Mouse (Mus musculus): ENCODE data around the gene Zfp866. TPM values are rescaled to one million over a fixed set of nuclear protein-coding genes. Genes with fewer than 3 reads are reported as not detected.

Zfp866 gene
- polyA plus RNA-seq, 1 experiment = 0.07 TPM

- peaks cover 97% of the 10 kb centered on the region for H3K36me3 ChIP-seq (ENCODE audit: control insufficient read depth)
- TF ChIP-seq TAL1 (IDR thresholded peaks at IDR 0.05; ENCODE audit: low read length) = no peak
- no peak for TF ChIP-seq GATA1 (IDR thresholded peaks at IDR 0.05; ENCODE audit: low read length)
- no peaks in the 10 kb centered on the region for H3K9me3 ChIP-seq (ENCODE audit: control insufficient read depth, low read length)
- no peak overlapping the region for H3K4me3 ChIP-seq (replicated peaks)
- peaks cover 2% of the 10 kb centered on the region; the same call in 1 of the 2 replicates for H3K4me1 ChIP-seq (ENCODE audit: control insufficient read depth)
- no peaks in the 10 kb centered on the region for H3K27me3 ChIP-seq (ENCODE audit: control insufficient read depth)
Measured at GRCm38 (mm10) chr8:69802216-69802615, 11.2 kb upstream of the Zfp866 start.

- Histone ChIP-seq H3K36me3 (ENCODE audit: control insufficient read depth) (peaks cover 97% of the 10 kb centered on the region), H3K4me3 (replicated peaks) (no peak overlapping the region), H3K9me3 (ENCODE audit: control insufficient read depth, low read length) (no peaks in the 10 kb centered on the region), H3K4me1 (ENCODE audit: control insufficient read depth) (peaks cover 2% of the 10 kb centered on the region; the same call in 1 of the 2 replicates), H3K27me3 (ENCODE audit: control insufficient read depth) (no peaks in the 10 kb centered on the region)
- TF ChIP-seq GATA1 (IDR thresholded peaks at IDR 0.05; ENCODE audit: low read length) (no peak), TAL1 (IDR thresholded peaks at IDR 0.05; ENCODE audit: low read length) (no peak)
Measured at GRCm38 (mm10) chr8:69801796-69802195, 10.8 kb upstream of the Zfp866 start.

GRCm38 (mm10) chr8:69799946-69800345 is 9.0 kb upstream of the Zfp866 start:
- no peak for TF ChIP-seq TAL1 (IDR thresholded peaks at IDR 0.05; ENCODE audit: low read length)
- no peak for TF ChIP-seq GATA1 (IDR thresholded peaks at IDR 0.05; ENCODE audit: low read length)
- Histone ChIP-seq H3K27me3 (ENCODE audit: control insufficient read depth) (no peaks in the 10 kb centered on the region), H3K36me3 (ENCODE audit: control insufficient read depth) (peaks cover 97% of the 10 kb centered on the region), H3K4me1 (ENCODE audit: control insufficient read depth) (no peaks in the 10 kb centered on the region), H3K9me3 (ENCODE audit: control insufficient read depth, low read length) (no peaks in the 10 kb centered on the region), H3K4me3 (replicated peaks) (no peak overlapping the region)

- no peaks in the 10 kb centered on the region for H3K9me3 ChIP-seq (ENCODE audit: control insufficient read depth, low read length)
- H3K27me3 ChIP-seq (ENCODE audit: control insufficient read depth) = no peaks in the 10 kb centered on the region
- H3K36me3 ChIP-seq (ENCODE audit: control insufficient read depth) = peaks cover 98% of the 10 kb centered on the region
- TF ChIP-seq TAL1 (IDR thresholded peaks at IDR 0.05; ENCODE audit: low read length) (no peak), GATA1 (IDR thresholded peaks at IDR 0.05; ENCODE audit: low read length) (no peak)
- H3K4me1 ChIP-seq (ENCODE audit: control insufficient read depth) = peaks cover 1% of the 10 kb centered on the region
- no peak overlapping the region for H3K4me3 ChIP-seq (replicated peaks)
Measured at GRCm38 (mm10) chr8:69799261-69799660, 8.3 kb upstream of the Zfp866 start.

GRCm38 (mm10) chr8:69797661-69798060 is 6.7 kb upstream of the Zfp866 start:
- no peak overlapping the region for H3K4me3 ChIP-seq (replicated peaks)
- no peak for TF ChIP-seq TAL1 (IDR thresholded peaks at IDR 0.05; ENCODE audit: low read length)
- no peak for TF ChIP-seq GATA1 (IDR thresholded peaks at IDR 0.05; ENCODE audit: low read length)
- peaks cover 98% of the 10 kb centered on the region for H3K36me3 ChIP-seq (ENCODE audit: control insufficient read depth)
- H3K9me3 ChIP-seq (ENCODE audit: control insufficient read depth, low read length) = no peaks in the 10 kb centered on the region
- peaks cover 12% of the 10 kb centered on the region for H3K4me1 ChIP-seq (ENCODE audit: control insufficient read depth)
- H3K27me3 ChIP-seq (ENCODE audit: control insufficient read depth) = no peaks in the 10 kb centered on the region

GRCm38 (mm10) chr8:69796721-69797345 is 5.9 kb upstream of the Zfp866 start:
- H3K9me3 ChIP-seq (ENCODE audit: control insufficient read depth, low read length) = no peaks in the 10 kb centered on the region
- no peaks in the 10 kb centered on the region for H3K27me3 ChIP-seq (ENCODE audit: control insufficient read depth)
- H3K36me3 ChIP-seq (ENCODE audit: control insufficient read depth) = peaks cover 92% of the 10 kb centered on the region
- no peak overlapping the region for H3K4me3 ChIP-seq (replicated peaks)
- H3K4me1 ChIP-seq (ENCODE audit: control insufficient read depth) = peaks cover 21% of the 10 kb centered on the region
- TF ChIP-seq GATA1 (IDR thresholded peaks at IDR 0.05; ENCODE audit: low read length) (no peak), TAL1 (IDR thresholded peaks at IDR 0.05; ENCODE audit: low read length) (no peak)

GRCm38 (mm10) chr8:69794901-69795300 is 3.9 kb upstream of the Zfp866 start:
- TF ChIP-seq GATA1 (IDR thresholded peaks at IDR 0.05; ENCODE audit: low read length) (no peak), TAL1 (IDR thresholded peaks at IDR 0.05; ENCODE audit: low read length) (no peak)
- Histone ChIP-seq H3K4me1 (ENCODE audit: control insufficient read depth) (peaks cover 30% of the 10 kb centered on the region), H3K4me3 (replicated peaks) (no peak overlapping the region), H3K36me3 (ENCODE audit: control insufficient read depth) (peaks cover 74% of the 10 kb centered on the region), H3K27me3 (ENCODE audit: control insufficient read depth) (no peaks in the 10 kb centered on the region), H3K9me3 (ENCODE audit: control insufficient read depth, low read length) (no peaks in the 10 kb centered on the region)

GRCm38 (mm10) chr8:69794096-69794495 is 3.1 kb upstream of the Zfp866 start:
- peaks cover 38% of the 10 kb centered on the region for H3K4me1 ChIP-seq (ENCODE audit: control insufficient read depth)
- H3K36me3 ChIP-seq (ENCODE audit: control insufficient read depth) = peaks cover 68% of the 10 kb centered on the region
- TF ChIP-seq GATA1 (IDR thresholded peaks at IDR 0.05; ENCODE audit: low read length) (no peak), TAL1 (IDR thresholded peaks at IDR 0.05; ENCODE audit: low read length) (no peak)
- H3K9me3 ChIP-seq (ENCODE audit: control insufficient read depth, low read length) = no peaks in the 10 kb centered on the region
- H3K4me3 ChIP-seq (replicated peaks) = no peak overlapping the region
- no peaks in the 10 kb centered on the region for H3K27me3 ChIP-seq (ENCODE audit: control insufficient read depth)

- TF ChIP-seq TAL1 (IDR thresholded peaks at IDR 0.05; ENCODE audit: low read length) = no peak
- TF ChIP-seq GATA1 (IDR thresholded peaks at IDR 0.05; ENCODE audit: low read length) = no peak
- Histone ChIP-seq H3K9me3 (ENCODE audit: control insufficient read depth, low read length) (no peaks in the 10 kb centered on the region), H3K4me3 (replicated peaks) (no peak overlapping the region), H3K4me1 (ENCODE audit: control insufficient read depth) (peaks cover 40% of the 10 kb centered on the region), H3K27me3 (ENCODE audit: control insufficient read depth) (no peaks in the 10 kb centered on the region), H3K36me3 (ENCODE audit: control insufficient read depth) (peaks cover 66% of the 10 kb centered on the region)
Measured at GRCm38 (mm10) chr8:69793666-69794065, 2.7 kb upstream of the Zfp866 start.

Data from erythroblast, embryonic 14.5 days (primary cell).